Mouse (Mus musculus): ENCODE data around the gene Tbc1d10b.
"Not testable (repeated sequence)": the region's sequence is repeated elsewhere in the genome, so short reads cannot be mapped to it uniquely, and the experiment has no call there.

The Tbc1d10b gene

DNA sequence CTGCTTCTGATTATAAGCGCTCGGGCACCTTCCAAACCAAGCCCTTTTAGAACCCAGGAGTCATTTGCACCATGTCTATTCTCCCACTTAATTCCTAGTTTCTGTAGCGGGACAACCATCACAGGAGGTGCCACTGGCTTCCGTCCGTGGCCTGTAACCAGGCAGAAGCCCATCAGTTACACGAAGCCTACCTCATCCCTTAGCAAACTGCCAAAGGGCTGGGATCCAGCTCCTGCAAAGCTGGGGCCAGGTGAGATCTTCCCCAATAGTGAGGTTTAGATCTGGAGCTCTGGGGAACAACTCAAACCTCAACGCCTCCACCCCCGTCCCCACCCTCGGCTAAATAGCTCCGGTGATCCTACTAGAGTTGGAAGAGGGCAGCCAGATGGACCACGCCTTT lies 11.8 kb downstream of the Tbc1d10b start:
- DNase-seq, result peak; percentile 47

- peak; percentile 97 for DNase-seq
These were observed 12.5 kb downstream of the Tbc1d10b start, which contains the start of gene Cd2bp2 for GRCm38 (mm10) chr7:127195544-127196295. Gene Cd2bp2 (minus strand): TSS chr7:127196050.

- DNase-seq, result peak; percentile 49
These were observed 13.6 kb downstream of the Tbc1d10b start for GRCm38 (mm10) chr7:127194633-127195029.

DNA sequence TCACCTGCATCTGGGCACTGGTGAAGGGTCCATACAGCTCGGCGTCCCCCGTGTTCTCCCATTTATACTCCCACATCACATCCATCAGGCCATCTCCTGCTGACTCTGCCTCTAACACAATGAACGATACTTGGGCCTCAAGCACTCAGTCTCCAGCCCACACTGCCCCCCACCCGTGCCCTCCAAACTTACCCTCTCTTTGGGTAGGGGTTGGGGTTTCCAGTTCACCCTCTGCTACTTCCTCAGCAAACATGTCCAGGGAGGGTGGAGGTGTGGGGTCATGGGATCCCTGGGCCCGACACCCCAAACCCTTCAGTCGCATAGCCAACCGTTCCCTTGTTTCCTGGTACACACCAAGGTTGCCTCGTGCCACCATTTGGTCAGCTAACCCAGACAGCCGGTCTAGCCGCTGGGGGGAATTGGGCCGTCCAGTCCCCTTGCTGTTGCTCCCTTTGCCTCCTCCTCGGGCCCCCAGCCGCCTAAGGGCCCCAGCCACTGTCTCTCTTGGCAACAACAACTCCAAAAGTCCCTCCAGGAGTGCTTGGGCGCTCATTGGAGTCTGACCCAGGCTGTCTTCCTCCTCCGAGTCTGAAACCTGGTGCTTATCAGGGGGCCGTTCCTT lies 14.1 kb downstream of the Tbc1d10b start:
- DNase-seq, result peak; percentile 44

DNA sequence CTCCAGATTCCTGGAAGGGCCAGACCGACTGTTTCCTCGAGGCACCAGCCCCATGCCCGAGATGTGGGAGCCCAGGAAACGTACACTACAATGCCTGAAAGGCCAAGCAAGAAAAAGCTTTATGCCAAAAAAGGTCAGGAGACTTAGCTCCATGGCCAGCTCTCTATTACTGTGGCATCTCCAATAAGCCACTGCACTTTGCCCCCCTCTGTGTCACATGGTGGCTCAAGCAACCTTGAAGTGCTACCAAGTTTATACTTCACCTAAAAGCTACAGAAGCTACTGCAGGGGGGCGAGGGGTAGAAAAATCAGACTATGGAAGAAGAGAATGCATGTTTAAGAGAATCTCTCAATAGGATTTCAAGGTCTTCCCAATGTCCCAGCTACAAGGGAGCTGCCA lies 15.3 kb downstream of the Tbc1d10b start:
- no peak for DNase-seq

DNA sequence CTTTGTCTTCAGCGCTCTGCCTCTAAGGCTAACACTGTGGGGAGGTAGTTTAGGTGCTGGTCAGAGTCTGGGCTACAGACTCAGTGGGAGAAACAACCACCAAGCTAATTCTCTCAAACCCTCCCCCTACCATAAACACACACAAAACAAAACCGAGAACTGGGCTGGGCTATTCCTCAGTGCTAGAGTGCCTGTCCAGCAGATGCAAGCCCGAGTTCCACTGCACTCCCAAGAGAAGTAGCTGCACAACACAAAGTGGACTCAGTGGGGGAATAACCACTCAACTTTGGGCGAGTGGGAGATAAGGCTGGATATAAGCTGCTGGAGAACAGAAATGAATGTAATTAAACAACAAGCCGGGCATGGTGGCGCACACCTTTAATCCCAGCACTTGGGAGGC lies 17.6 kb downstream of the Tbc1d10b start:
- no peak for DNase-seq

DNA sequence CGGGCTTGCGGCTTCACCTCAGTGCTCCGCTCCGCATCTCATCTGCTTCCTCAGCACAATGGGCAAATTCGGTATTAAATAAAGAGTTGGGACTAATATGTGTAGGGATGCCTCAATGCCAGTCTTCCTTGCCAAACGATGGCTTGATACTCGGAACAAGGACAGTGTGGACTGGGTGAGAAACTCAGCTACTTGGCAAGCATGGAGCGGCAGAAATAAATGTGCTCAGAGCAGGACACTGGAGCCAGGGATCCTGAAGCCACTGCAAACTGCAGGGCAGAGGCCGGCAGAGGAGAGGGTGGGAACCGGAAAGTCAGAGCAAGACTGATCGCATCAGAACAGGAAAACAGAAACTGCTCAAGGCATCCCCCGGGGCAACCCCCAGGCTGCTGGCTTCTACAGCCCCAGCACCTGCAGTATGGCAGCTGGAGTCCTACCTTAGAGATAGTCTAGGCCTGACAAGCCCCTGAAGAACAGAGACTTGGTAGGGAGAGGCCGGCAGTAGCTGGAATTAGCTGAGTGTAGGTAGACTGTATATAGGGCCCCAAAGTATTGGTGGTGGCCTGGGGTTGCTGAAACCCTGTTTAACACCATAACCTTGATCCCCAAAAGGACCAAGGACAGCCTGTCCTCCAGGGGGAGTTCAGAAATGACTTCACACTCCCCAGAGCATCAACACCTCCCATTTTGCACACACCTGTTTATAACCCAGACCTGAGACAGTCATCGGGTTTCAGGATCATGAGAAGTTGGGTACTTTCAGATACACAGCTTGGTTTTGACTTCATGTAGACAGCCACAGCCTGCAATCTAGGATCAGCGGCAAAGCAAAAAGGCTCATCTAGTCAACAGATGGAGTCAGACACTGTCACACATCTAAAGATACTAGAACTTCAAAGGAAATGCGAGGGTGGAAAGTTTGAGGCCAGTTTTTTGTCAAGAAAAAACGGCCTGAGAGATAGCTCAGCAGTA lies 19.7 kb downstream of the Tbc1d10b start:
- DNase-seq, result no peak

GRCm38 (mm10) chr7:127187351-127187750 lies 20.9 kb downstream of the Tbc1d10b start:
- DNase-seq, result no peak

- no peak for DNase-seq
These were observed 22.7 kb downstream of the Tbc1d10b start for GRCm38 (mm10) chr7:127185601-127186000.

DNA sequence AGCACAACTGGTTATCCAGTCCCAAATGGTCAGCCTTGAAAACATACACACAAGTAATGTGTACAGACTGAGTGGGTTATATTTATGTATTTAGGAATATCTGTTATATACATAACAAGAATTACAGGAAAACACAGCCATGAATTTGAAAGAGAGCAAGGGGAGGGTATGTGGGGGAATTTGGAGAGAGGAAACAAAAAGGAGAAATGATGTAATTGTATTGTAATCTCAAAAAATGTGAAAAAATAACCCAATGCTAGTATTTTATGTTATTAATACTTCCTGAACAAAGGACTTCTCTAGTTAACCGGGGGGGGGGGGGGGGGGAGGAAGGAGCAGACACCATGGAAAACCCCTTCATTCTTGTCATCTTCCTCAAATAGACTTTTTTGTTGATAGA lies 23.5 kb downstream of the Tbc1d10b start:
- no peak for DNase-seq

DNA sequence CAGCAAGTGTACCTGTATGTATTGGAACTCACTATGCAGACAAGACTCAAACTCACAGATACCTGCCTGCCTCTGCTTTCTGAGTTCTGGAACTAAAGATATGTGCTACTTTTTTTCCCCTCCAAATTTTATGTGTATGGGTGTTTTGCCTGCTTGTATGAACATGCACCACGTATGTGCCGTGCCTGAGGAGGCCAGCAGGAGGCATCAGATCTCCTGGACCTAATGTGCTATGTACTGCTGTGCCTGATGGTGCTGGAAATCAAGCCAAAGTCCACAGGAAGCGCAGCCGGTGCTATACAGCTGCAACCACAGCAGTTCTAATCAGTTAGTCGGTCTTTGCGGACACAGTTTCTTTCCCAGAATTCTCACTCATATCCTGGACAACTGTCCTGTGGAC lies 24.4 kb downstream of the Tbc1d10b start:
- no peak for DNase-seq

DNA sequence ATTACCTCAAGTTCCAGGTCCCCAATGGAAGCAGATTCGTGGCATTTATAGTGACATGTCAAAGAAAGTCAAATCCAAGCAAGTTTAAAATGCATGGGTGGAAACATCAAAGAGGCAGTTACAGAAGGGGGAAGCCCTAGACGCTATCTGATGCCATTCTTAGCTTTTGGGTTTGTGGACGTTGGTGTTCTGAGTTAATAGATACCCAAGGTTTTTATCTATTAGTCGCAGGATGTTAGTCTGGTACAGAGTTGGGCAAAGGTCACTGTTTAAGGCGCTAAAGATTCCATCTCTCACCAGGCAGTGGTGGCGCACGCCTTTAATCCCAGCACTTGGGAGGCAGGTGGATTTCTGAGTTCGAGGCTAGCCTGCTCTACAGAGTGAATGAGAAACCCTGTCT lies 24.9 kb downstream of the Tbc1d10b start:
- DNase-seq, result no peak

DNA sequence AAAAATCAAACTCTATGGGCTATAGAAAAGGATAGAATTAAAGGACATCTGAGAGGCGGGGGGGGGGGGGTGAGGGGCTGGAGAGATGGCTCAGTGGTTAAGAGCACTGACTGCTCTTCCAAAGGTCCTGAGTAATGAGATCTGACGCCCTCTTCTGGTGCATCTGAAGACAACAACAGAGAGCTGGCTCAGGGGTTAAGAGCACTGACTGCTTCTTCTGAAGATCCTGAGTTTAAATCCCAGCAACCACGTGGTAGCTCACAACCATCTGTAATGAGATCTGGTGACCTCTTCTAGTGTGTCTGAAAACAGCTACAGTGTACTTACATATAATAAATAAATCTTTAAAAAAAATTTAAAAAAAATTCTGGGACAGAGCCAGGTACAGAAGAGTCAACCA lies 26.5 kb downstream of the Tbc1d10b start:
- not testable (repeated sequence) for DNase-seq

- no peak for DNase-seq
These were observed 27.5 kb downstream of the Tbc1d10b start for GRCm38 (mm10) chr7:127180783-127181182.

- no peak for DNase-seq
These were observed 31.3 kb downstream of the Tbc1d10b start for GRCm38 (mm10) chr7:127176937-127177336.

DNA sequence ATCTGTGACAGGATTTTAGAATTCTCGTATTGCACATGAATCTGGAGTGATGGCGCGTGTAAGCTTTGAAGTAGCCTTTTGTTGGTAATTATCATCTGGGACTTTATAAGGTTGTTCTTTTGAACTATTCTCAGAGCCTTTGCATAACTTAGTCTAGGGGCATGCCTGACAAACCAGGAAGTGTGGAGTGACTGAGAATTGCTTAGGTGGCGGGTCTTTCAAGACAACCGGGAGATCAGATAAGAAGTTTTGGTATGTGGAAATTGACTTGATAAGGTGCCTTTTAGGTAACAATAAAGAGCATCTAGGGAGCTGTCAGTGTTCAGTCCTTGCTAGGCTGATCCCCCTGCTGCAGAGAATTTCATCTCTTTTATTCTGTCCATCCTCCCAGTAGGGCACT lies 41.8 kb downstream of the Tbc1d10b start:
- no peak for DNase-seq

DNA sequence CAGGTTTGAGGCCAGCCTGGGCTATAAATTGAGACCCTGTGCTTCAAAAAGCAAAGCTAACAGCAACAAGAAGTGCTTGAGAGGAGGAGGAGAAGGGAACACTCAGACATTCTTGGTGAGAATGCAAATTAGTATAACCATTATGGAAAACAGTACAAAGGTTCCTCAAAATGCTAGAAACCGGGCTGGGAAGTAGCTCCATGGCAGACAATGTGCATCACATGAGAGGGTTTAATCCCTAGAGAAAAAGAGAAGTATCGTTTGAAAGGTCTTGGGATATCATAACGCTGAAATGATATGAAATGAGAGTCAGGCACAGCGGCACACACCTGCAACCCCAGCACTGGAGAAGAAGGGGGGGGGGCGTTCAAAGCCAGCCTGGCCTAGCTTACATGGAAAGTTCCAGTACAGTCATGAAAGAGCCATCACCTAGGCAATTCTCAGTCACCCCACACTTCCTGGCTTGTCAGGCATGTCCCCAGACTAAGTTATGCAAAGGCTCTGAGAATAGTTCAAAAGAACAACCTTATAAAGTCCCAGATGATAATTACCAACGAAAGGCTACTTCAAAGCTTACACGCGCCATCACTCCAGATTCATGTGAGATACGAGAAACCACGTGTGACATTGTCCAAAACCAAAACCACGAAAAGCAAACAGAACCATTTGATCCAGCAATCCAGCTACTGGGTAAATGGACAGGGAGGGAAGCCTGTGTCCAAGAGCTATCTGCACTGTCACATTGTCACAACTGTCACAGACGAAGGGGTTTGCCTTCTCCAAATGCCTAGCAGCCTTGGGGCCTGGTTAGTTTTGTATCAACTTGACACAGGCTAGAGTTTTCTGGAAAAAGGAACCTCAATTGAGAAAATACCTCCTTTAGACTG lies 42.4 kb downstream of the Tbc1d10b start:
- no peak for DNase-seq

DNA sequence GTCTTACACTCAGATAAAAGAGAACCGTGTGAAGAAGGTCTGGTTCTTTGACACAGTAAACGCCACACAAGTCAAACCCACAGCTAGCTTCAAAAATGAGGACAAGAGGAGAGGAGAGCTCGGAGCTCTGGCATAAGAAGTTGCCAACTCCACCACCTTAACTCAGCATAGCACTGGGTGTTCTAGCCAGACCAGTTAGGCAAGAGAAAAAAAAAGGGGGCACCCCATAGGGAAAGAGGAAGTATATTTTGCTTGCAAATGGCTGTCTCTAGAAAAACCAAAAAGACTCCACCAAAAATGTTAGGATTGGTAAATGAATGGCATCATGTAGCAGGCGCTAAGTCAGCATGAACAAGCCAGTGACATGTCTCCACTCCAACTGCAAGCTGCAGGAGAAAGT lies 44.3 kb downstream of the Tbc1d10b start:
- DNase-seq, result no peak

GRCm38 (mm10) chr7:127162546-127162945 lies 45.7 kb downstream of the Tbc1d10b start:
- no peak for DNase-seq

DNA sequence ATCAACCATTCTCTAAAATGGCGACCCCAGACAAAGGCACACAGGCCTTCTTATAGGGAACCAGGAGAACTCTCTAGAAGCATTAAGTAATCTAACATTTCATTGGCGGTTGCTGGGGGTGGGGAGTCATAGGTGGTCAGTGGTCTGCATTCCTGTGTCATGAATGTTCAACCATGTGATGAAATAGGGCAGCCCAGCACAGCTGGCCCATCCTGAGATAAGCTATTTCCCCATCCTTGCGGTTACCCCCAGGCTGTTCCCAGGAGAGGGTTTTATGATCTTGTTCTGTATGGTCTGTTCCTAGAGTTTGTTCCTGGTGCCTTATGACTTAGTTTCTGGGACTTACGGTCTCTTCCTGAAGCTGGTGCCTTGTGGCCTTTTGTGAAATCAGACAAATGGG lies 50.7 kb downstream of the Tbc1d10b start:
- no peak for DNase-seq

- DNase-seq, result no peak
These were observed 54.8 kb downstream of the Tbc1d10b start for GRCm38 (mm10) chr7:127153477-127153876.

DNA sequence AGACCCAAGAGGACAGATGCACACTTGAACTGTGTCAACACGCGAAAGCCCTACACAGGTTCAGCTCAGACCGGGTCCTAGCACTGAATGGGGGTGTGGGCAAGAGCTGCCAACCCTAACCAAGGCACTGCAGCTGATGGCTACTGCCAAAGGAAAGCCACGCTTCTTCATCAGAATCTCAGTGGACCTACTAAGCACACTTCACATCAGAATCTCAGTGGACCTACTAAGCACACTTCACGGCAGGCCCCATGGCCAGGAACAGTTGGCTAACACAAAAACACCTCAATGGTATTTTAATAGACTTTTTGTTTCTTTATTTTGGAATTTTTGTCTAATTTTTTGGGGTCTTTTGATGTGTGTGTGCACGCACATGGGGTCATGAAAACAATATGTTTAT lies 55.8 kb downstream of the Tbc1d10b start:
- DNase-seq, result no peak

Measured in cerebellum, adult 11-12 months (tissue).